Mouse (Mus musculus): ENCODE measurements at regions not wholly inside any gene's neighbourhood (a gene's known extent, or its start where the extent isn't known, plus 50 kb on each side); places are given as distances from the start of the nearest gene placed in this dataset.

DNA sequence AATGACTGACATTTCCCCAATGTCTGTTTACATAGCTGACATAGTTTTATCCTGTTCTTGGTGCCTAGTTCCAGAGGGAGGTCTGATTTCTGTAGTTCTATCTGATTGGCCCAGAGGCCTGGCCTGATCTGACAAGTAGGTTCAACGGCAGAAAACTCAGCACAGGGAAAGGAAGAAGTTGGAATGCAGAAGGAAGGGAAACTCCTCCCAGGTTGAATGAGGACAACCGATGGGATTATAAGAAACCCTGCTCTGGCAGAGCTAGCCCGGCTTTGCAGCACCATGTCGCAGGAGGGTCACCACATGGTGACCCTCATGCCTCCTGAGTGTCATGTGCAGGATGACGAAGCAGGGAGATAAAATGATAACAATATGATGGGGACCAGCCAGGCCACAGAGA is 89.8 kb upstream of the Gsc start:
- no peak overlapping the region for H3K4me2 ChIP-seq
- no peak overlapping the region for H3K4me3 ChIP-seq (replicated peaks)
- no peak overlapping the region for H3K9ac ChIP-seq (replicated peaks)
- WGBS, result 63% methylated on average over 5 of the region's 5 CpGs
- no peak overlapping the region for H3K27ac ChIP-seq
- no peaks in the 10 kb centered on the region for H3K27me3 ChIP-seq
- H3K4me1 ChIP-seq (replicated peaks), result peaks cover 9% of the 10 kb centered on the region
- H3K9me3 ChIP-seq, result 0 out of 2 replicates have a peak, but pooled peaks cover 5% of the 10 kb centered on the region
- ATAC-seq (ENCODE audit: insufficient number of reproducible peaks, insufficient read depth, low FRiP score, low TSS enrichment, low read depth), result no peak
- H3K36me3 ChIP-seq, result no peaks in the 10 kb centered on the region

- H3K36me3 ChIP-seq, result no peaks in the 10 kb centered on the region
- H3K27me3 ChIP-seq, result no peaks in the 10 kb centered on the region
- no peak overlapping the region for H3K4me3 ChIP-seq (replicated peaks)
- 64% methylated on average over 14 of the region's 14 CpGs for WGBS
- 0 out of 2 replicates have a peak, but pooled peaks cover 5% of the 10 kb centered on the region for H3K9me3 ChIP-seq
- ATAC-seq (ENCODE audit: insufficient number of reproducible peaks, insufficient read depth, low FRiP score, low TSS enrichment, low read depth), result no peak
- H3K9ac ChIP-seq (replicated peaks), result no peak overlapping the region
- H3K4me1 ChIP-seq (replicated peaks), result peaks cover 19% of the 10 kb centered on the region
- no peak overlapping the region for H3K4me2 ChIP-seq
- no peak overlapping the region; the same call in 1 of the 2 replicates for H3K27ac ChIP-seq
Observed at GRCm38 (mm10) chr12:104560934-104561565, 87.9 kb upstream of the Gsc start.

GRCm38 (mm10) chr12:104557761-104558160 is 84.6 kb upstream of the Gsc start:
- ATAC-seq (ENCODE audit: insufficient number of reproducible peaks, insufficient read depth, low FRiP score, low TSS enrichment, low read depth), result peak; percentile 40; the same call in 1 of the 2 replicates
- no peaks in the 10 kb centered on the region for H3K27me3 ChIP-seq

GRCm38 (mm10) chr12:104557307-104557706 is 84.2 kb upstream of the Gsc start:
- H3K9me3 ChIP-seq, result 0 out of 2 replicates have a peak, but pooled peaks cover 5% of the 10 kb centered on the region
- 65% methylated on average over 10 of the region's 10 CpGs for WGBS
- H3K4me2 ChIP-seq, result no peak overlapping the region
- H3K9ac ChIP-seq (replicated peaks), result no peak overlapping the region
- no peaks in the 10 kb centered on the region for H3K27me3 ChIP-seq
- H3K27ac ChIP-seq, result no peak overlapping the region
- ATAC-seq (ENCODE audit: insufficient number of reproducible peaks, insufficient read depth, low FRiP score, low TSS enrichment, low read depth), result no peak
- H3K4me1 ChIP-seq (replicated peaks), result peaks cover 35% of the 10 kb centered on the region
- no peaks in the 10 kb centered on the region for H3K36me3 ChIP-seq
- H3K4me3 ChIP-seq (replicated peaks), result no peak overlapping the region

More at GRCm38 (mm10) chr12:104557761-104558160, 84.6 kb upstream of the Gsc start:
- no peak overlapping the region for H3K4me3 ChIP-seq (replicated peaks)
- 0 out of 2 replicates have a peak, but pooled peaks cover 5% of the 10 kb centered on the region for H3K9me3 ChIP-seq
- H3K27ac ChIP-seq, result no peak overlapping the region
- H3K4me1 ChIP-seq (replicated peaks), result peaks cover 35% of the 10 kb centered on the region
- H3K4me2 ChIP-seq, result no peak overlapping the region
- WGBS, result 50% methylated on average over 4 of the region's 4 CpGs
- no peak overlapping the region for H3K9ac ChIP-seq (replicated peaks)
- H3K36me3 ChIP-seq, result no peaks in the 10 kb centered on the region

DNA sequence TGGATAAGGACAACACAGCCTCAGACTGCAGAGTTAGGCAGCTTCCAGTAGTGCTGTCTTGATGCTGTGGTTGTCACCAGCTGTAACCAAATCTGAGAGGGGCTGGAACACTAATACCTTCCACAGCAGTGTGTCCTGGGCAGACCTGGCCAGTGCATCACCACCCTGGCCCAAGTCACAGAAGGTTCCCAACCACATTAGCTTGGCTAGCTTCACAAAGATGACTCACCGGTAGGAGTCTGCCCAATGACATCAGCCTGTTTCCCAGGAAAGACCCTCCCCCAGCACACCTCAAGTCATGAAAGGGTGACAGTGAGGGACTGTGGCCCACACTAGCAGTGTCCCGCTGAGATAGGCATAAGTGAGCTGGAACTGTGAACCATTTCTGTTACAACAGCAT is 75.5 kb upstream of the Gsc start:
- ATAC-seq (ENCODE audit: insufficient number of reproducible peaks, insufficient read depth, low FRiP score, low TSS enrichment, low read depth), result no peak
- H3K4me2 ChIP-seq, result no peak overlapping the region
- no peaks in the 10 kb centered on the region for H3K36me3 ChIP-seq
- H3K27ac ChIP-seq, result no peak overlapping the region
- 87% methylated on average over 2 of the region's 2 CpGs for WGBS
- no peak overlapping the region for H3K4me3 ChIP-seq (replicated peaks)
- no peaks in the 10 kb centered on the region; the same call in 1 of the 2 replicates for H3K4me1 ChIP-seq (replicated peaks)
- H3K9me3 ChIP-seq, result no peaks in the 10 kb centered on the region
- H3K9ac ChIP-seq (replicated peaks), result no peak overlapping the region
- H3K27me3 ChIP-seq, result peaks cover 15% of the 10 kb centered on the region

- ATAC-seq (ENCODE audit: insufficient number of reproducible peaks, insufficient read depth, low FRiP score, low TSS enrichment, low read depth), result no peak
- Histone ChIP-seq H3K4me2 (no peak overlapping the region), H3K27ac (no peak overlapping the region), H3K36me3 (no peaks in the 10 kb centered on the region), H3K9ac (replicated peaks) (no peak overlapping the region), H3K9me3 (no peaks in the 10 kb centered on the region), H3K4me3 (replicated peaks) (no peak overlapping the region), H3K4me1 (replicated peaks) (no peaks in the 10 kb centered on the region; the same call in 1 of the 2 replicates), H3K27me3 (peaks cover 15% of the 10 kb centered on the region)
- WGBS, result 76% methylated on average over 3 of the region's 3 CpGs
Observed at GRCm38 (mm10) chr12:104547561-104547960, 74.4 kb upstream of the Gsc start.

- ATAC-seq (ENCODE audit: insufficient number of reproducible peaks, insufficient read depth, low FRiP score, low TSS enrichment, low read depth), result no peak
- Histone ChIP-seq H3K9me3 (no peaks in the 10 kb centered on the region), H3K27ac (no peak overlapping the region), H3K4me1 (replicated peaks) (no peaks in the 10 kb centered on the region; the same call in 1 of the 2 replicates), H3K4me3 (replicated peaks) (no peak overlapping the region), H3K4me2 (no peak overlapping the region), H3K36me3 (no peaks in the 10 kb centered on the region), H3K27me3 (peaks cover 15% of the 10 kb centered on the region), H3K9ac (replicated peaks) (no peak overlapping the region)
- 77% methylated on average over 20 of the region's 20 CpGs for WGBS
Observed at GRCm38 (mm10) chr12:104545993-104546769, 73.1 kb upstream of the Gsc start.

- peaks cover 10% of the 10 kb centered on the region for H3K4me1 ChIP-seq (replicated peaks)
- no peak overlapping the region for H3K4me3 ChIP-seq (replicated peaks)
- H3K27ac ChIP-seq, result no peak overlapping the region
- H3K9me3 ChIP-seq, result peaks cover 11% of the 10 kb centered on the region; the same call in 1 of the 2 replicates
- no peaks in the 10 kb centered on the region for H3K27me3 ChIP-seq
- no peak for ATAC-seq (ENCODE audit: insufficient number of reproducible peaks, insufficient read depth, low FRiP score, low TSS enrichment, low read depth)
- 89% methylated on average over 7 of the region's 7 CpGs for WGBS
- H3K9ac ChIP-seq (replicated peaks), result no peak overlapping the region
- no peaks in the 10 kb centered on the region for H3K36me3 ChIP-seq
- H3K4me2 ChIP-seq, result no peak overlapping the region
Observed at GRCm38 (mm10) chr12:104539911-104540310, 66.8 kb upstream of the Gsc start.

GRCm38 (mm10) chr12:104538436-104538835 is 65.3 kb upstream of the Gsc start:
- no peak for ATAC-seq (ENCODE audit: insufficient number of reproducible peaks, insufficient read depth, low FRiP score, low TSS enrichment, low read depth)
- no peaks in the 10 kb centered on the region for H3K36me3 ChIP-seq
- 94% methylated on average over 2 of the region's 2 CpGs for WGBS
- H3K9me3 ChIP-seq, result peaks cover 11% of the 10 kb centered on the region; the same call in 1 of the 2 replicates
- H3K27me3 ChIP-seq, result peaks cover 5% of the 10 kb centered on the region; the same call in 1 of the 2 replicates
- H3K9ac ChIP-seq (replicated peaks), result no peak overlapping the region
- no peak overlapping the region for H3K4me3 ChIP-seq (replicated peaks)
- H3K27ac ChIP-seq, result no peak overlapping the region
- no peak overlapping the region for H3K4me2 ChIP-seq
- H3K4me1 ChIP-seq (replicated peaks), result peaks cover 10% of the 10 kb centered on the region

DNA sequence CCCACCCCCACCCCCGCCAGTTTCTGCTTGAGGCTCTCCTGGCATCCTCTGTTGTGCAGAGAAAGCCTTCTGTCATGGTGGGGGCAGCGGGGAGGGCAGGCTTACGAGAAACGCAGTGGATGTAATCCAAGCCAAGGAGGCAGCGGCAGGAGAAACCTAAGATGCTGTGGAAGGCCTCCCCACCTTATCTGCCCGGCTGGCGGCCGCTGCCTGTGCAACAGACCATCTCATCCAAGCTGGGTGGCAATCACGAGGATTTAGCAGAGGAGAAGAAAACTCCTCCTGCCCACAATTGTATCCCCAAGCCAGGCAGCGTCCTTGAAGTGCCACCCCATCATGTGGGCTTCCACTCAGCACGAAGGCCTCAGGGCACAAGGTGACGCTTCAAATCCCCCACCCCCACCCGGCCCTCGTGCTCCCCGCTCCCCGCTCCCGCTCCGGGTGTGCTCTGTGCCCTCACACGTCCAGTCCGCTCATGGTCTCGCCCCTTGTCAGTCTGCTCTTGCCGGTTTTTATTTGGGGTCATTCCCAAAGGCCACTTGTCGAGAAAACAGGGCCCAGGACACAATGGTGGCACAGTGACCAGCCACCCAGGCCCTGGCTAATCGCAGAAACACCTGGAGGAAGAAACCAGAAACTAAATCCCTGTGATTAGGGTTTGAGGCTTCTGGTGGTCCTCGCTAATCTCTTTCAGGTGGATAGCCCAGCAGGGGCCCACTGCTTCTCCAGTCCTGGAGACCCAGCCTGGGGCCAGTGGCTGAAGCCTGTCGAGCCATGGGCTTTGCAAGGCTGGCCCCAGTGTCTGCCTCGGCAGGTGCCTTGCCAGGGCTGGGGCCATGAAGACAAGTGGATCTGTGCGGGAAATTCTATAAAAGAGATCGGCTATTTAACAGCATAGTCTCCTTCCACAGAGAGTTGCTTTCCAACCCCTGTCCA is 58.6 kb upstream of the Gsc start:
- Histone ChIP-seq H3K4me2 (peak overlapping the region; percentile 31), H3K9me3 (0 out of 2 replicates have a peak, but pooled peaks cover 4% of the 10 kb centered on the region), H3K9ac (replicated peaks) (0 out of 2 replicates have a peak overlapping the region, but pooled peaks have one; percentile 18), H3K36me3 (no peaks in the 10 kb centered on the region), H3K4me3 (replicated peaks) (no peak overlapping the region), H3K27ac (no peak overlapping the region), H3K27me3 (peaks cover 25% of the 10 kb centered on the region), H3K4me1 (replicated peaks) (peaks cover 30% of the 10 kb centered on the region)
- whole genome bisulfite sequencing, result 14% methylated on average over 29 of the region's 29 CpGs
- ATAC-seq (ENCODE audit: insufficient number of reproducible peaks, insufficient read depth, low FRiP score, low TSS enrichment, low read depth), result no peak
